Mouse (Mus musculus): Measurements from ENCODE around the gene Nup93.

Nup93 gene

GRCm38 (mm10) chr8:94317249-94317648 lies 102.9 kb downstream of the Nup93 start:
- no peak for DNase-seq (ENCODE audit: inconsistent ontology term)

- no peak for DNase-seq (ENCODE audit: inconsistent ontology term)
These were observed 103.3 kb downstream of the Nup93 start for GRCm38 (mm10) chr8:94317691-94318090.

GRCm38 (mm10) chr8:94320036-94320435 lies 105.7 kb downstream of the Nup93 start:
- DNase-seq (ENCODE audit: inconsistent ontology term): no peak

GRCm38 (mm10) chr8:94322083-94322482 lies 107.7 kb downstream of the Nup93 start:
- no peak for DNase-seq (ENCODE audit: inconsistent ontology term)

- DNase-seq (ENCODE audit: inconsistent ontology term): no peak
These were observed 108.7 kb downstream of the Nup93 start for GRCm38 (mm10) chr8:94323041-94323440.

GRCm38 (mm10) chr8:94324071-94324470 lies 109.7 kb downstream of the Nup93 start:
- DNase-seq (ENCODE audit: inconsistent ontology term): no peak

GRCm38 (mm10) chr8:94326016-94326415 lies 111.7 kb downstream of the Nup93 start:
- no peak for DNase-seq (ENCODE audit: inconsistent ontology term)

- no peak for DNase-seq (ENCODE audit: inconsistent ontology term)
These were observed 114.8 kb downstream of the Nup93 start, which contains the start of gene Slc12a3 for GRCm38 (mm10) chr8:94328932-94329728. TSS of gene Slc12a3 (plus strand) at chr8:94329201.

- peak; percentile 52 for DNase-seq (ENCODE audit: inconsistent ontology term)
These were observed 116.4 kb downstream of the Nup93 start for GRCm38 (mm10) chr8:94330733-94331132.

GRCm38 (mm10) chr8:94333345-94333744 lies 119.0 kb downstream of the Nup93 start:
- no peak for DNase-seq (ENCODE audit: inconsistent ontology term)

- no peak for DNase-seq (ENCODE audit: inconsistent ontology term)
These were observed 123.2 kb downstream of the Nup93 start for GRCm38 (mm10) chr8:94337559-94337958.

- DNase-seq (ENCODE audit: inconsistent ontology term): no peak
These were observed 126.4 kb downstream of the Nup93 start for GRCm38 (mm10) chr8:94340796-94341195.

- no peak for DNase-seq (ENCODE audit: inconsistent ontology term)
These were observed 128.3 kb downstream of the Nup93 start for GRCm38 (mm10) chr8:94342691-94343090.

- peak; percentile 42 for DNase-seq (ENCODE audit: inconsistent ontology term)
These were observed 128.9 kb downstream of the Nup93 start for GRCm38 (mm10) chr8:94343290-94343689.

- no peak for DNase-seq (ENCODE audit: inconsistent ontology term)
These were observed 129.5 kb downstream of the Nup93 start for GRCm38 (mm10) chr8:94343778-94344320.

GRCm38 (mm10) chr8:94345657-94346056 lies 131.3 kb downstream of the Nup93 start:
- DNase-seq (ENCODE audit: inconsistent ontology term): no peak

GRCm38 (mm10) chr8:94346264-94346663 lies 131.9 kb downstream of the Nup93 start:
- no peak for DNase-seq (ENCODE audit: inconsistent ontology term)

- peak; percentile 61 for DNase-seq (ENCODE audit: inconsistent ontology term)
These were observed 134.1 kb downstream of the Nup93 start for GRCm38 (mm10) chr8:94348425-94348824.

GRCm38 (mm10) chr8:94354069-94354531 lies 139.7 kb downstream of the Nup93 start:
- no peak for DNase-seq (ENCODE audit: inconsistent ontology term)

GRCm38 (mm10) chr8:94354571-94354970 lies 140.2 kb downstream of the Nup93 start:
- DNase-seq (ENCODE audit: inconsistent ontology term): no peak

- no peak for DNase-seq (ENCODE audit: inconsistent ontology term)
These were observed 142.9 kb downstream of the Nup93 start for GRCm38 (mm10) chr8:94357220-94357619.

- DNase-seq (ENCODE audit: inconsistent ontology term): peak; percentile 61
These were observed 144.2 kb downstream of the Nup93 start for GRCm38 (mm10) chr8:94358541-94358940.

- DNase-seq (ENCODE audit: inconsistent ontology term): no peak
These were observed 147.5 kb downstream of the Nup93 start for GRCm38 (mm10) chr8:94361774-94362431.

Data from Muller cell, postnatal 12 days (primary cell).